Mouse (Mus musculus): Measurements from ENCODE around the gene Apoa5. TPM values are rescaled to one million over a fixed set of nuclear protein-coding genes. Genes with fewer than 3 reads are reported as not detected.

Gene Apoa5
- polyA plus RNA-seq, 1 experiment from 2014 or later: not detected

DNA sequence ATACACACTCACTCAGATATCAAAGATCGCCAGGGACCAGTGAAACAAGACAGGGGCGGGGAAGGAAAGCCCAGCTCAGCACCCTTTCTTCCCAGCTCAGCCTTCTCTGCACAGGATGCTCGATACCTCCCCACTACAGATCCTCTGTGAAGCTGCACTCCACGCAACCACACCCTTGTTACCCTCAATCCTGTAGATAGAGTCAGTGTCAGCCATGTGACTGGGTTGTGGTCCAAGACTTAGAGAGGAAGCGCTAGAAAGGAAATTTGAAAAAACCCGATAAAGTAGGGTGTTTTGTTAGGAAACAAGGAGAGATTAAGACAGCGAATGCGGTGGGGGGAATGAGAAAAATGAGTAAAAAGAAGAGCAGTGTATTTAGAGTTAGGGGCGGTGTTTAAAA lies 3.6 kb downstream of the Apoa5 start:
- Histone ChIP-seq H3K27ac (no peak overlapping the region), H3K4me1 (peaks cover 31% of the 10 kb centered on the region), H3K4me3 (peak overlapping the region; percentile 94), H3K36me3 (replicated peaks) (peaks cover 29% of the 10 kb centered on the region), H3K9me3 (no peaks in the 10 kb centered on the region), H3K27me3 (ENCODE audit: poor library complexity, severe bottlenecking) (peaks cover 39% of the 10 kb centered on the region)
- 86% methylated on average over 9 of the region's 9 CpGs for WGBS
- no peak for DNase-seq (ENCODE audit: extremely low spot score, low spot score)

DNA sequence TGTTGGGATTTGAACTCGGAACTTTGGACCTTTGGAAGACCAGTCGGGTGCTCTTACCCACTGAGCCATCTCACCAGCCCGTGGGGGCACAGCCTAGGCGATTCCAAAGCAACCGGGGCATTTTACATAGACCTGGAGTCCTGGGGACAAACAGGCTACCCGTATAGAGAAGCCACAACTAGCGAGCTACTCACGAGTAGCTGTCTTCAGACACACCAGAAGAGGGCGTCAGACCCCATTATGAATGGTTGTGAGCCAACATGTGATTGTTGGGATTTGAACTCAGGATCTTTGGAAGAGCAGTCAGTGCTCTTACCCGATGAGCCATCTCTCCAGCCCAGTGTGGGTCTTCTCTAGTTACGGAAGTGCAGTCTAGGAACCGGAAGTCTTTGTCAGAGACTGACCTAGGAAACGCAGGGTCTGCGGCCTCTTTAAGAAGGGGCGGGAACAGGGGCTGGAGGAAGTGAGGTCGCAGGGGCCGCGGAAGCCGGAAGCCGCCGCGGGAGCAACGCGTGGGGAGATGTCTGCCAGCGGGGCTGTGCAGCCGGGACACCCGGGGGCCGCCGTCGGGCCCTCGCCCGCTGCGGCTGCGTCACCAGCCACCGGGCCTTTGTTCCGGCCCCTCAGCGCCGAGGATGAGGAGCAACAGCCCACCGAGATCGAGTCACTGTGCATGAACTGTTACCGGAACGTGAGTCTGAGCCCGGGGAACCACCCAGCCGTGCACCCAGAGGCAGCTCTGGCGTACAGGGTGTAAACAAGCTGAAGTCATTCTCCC lies 4.4 kb downstream of the Apoa5 start, which contains the start of gene Zpr1:
Gene Zpr1 (plus strand): TSS at position 388 of the 778 bp plus-strand sequence.
- Histone ChIP-seq H3K9me3 (no peaks in the 10 kb centered on the region), H3K27me3 (ENCODE audit: poor library complexity, severe bottlenecking) (peaks cover 38% of the 10 kb centered on the region), H3K27ac (peak within 1 kb of the TSS; percentile 87), H3K4me1 (peaks cover 31% of the 10 kb centered on the region), H3K36me3 (replicated peaks) (peaks cover 37% of the 10 kb centered on the region), H3K4me3 (peak within 1 kb of the TSS; percentile 94)
- DNase-seq (ENCODE audit: extremely low spot score, low spot score): peak; percentile 90
- 7% methylated on average over 45 of the region's 45 CpGs for WGBS

DNA sequence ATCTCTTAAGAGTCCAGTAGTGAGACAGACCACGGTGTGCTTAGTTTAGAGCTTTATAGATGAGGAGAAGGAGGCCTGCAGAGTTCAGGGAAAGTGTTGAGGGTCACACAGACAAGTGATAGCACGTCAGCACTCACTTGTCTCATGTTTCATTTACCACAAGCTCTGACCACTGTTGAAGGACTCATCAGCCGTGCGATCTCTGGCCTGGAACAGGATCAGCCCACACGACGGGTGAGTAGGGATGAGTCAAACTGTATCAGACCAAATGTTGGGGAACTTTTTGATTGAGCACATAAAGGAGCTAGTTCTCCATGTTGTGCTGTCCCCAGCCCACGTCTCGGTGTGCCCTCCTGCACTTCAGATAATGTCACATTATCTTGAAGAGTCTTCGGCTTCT lies 6.1 kb downstream of the Apoa5 start:
- DNase-seq (ENCODE audit: extremely low spot score, low spot score): no peak
- H3K27ac ChIP-seq: no peak overlapping the region
- H3K4me1 ChIP-seq: peaks cover 31% of the 10 kb centered on the region
- peaks cover 22% of the 10 kb centered on the region for H3K27me3 ChIP-seq (ENCODE audit: poor library complexity, severe bottlenecking)
- H3K9me3 ChIP-seq: no peaks in the 10 kb centered on the region
- H3K4me3 ChIP-seq: peak overlapping the region; percentile 94
- H3K36me3 ChIP-seq (replicated peaks): peaks cover 51% of the 10 kb centered on the region
- 91% methylated on average over 9 of the region's 9 CpGs for WGBS

DNA sequence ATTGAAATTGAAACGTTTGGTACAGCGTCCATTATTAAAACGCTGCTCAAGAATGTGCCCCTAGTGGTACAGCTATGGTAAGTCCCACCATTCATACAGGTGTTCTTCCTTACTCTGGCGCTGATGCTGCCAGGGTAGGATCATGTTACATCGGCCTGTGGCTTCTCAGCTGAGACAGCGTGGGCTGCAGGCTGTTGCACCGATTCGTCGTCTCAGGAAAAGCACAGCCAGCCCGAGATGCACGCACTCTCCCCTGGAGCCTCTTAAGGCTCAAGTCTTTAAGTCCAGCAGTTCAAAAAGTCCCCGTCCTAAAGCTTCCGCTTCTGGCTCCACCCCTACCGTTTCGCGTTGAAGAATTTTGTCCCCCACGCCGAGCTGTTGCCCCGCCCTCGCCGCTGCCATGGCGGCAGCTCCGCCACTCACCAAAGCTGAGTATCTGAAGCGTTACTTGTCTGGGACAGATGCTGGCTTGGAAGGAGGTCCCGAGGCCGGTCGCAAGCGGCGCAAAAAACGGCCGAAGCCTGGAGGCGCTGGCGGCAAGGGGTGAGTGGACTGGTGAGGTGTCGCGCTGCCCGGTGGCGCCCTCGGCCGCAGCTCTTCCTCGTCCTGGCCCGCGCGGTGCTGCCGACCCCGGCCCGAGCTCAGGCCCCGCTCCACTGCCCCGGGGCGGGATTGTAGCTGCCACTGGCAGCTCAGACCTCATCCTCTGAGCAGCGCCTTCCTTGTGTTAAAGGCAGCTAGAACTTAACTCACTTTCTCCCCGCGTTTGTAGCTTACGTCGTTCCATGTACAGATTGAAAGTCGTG lies 14.4 kb downstream of the Apoa5 start, which contains the start of gene Bud13:
Gene Bud13 (plus strand): TSS at position 378 of the 806 bp plus-strand sequence.
- WGBS: under 1% methylated on average over 55 of the region's 55 CpGs
- no peaks in the 10 kb centered on the region for H3K27me3 ChIP-seq (ENCODE audit: poor library complexity, severe bottlenecking)
- H3K36me3 ChIP-seq (replicated peaks): peaks cover 62% of the 10 kb centered on the region
- H3K4me1 ChIP-seq: peaks cover 24% of the 10 kb centered on the region
- H3K27ac ChIP-seq: peak within 1 kb of the TSS; percentile 93
- DNase-seq (ENCODE audit: extremely low spot score, low spot score): peak; percentile 89
- H3K9me3 ChIP-seq: no peaks in the 10 kb centered on the region
- peak within 1 kb of the TSS; percentile 86 for H3K4me3 ChIP-seq

DNA sequence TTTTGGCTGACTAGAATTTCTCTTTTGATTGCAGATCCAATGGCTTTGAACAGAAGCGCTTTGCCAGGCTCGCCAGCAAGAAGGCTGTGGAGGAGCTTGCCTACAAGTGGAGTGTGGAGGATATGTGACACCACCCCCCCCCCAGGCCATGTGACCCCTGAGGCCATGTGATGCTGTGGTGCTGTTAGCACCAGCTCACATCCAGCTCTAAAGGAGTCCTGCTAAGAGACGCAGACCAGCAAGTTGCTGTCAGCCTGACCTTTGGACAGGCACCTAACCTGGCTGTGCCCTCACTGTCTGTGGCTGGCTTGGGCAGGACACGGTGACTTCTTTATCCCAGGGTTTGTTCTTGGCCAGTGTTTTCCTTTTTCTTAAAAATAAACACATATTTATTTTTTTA lies 29.9 kb downstream of the Apoa5 start:
- no peak overlapping the region for H3K27ac ChIP-seq
- DNase-seq (ENCODE audit: extremely low spot score, low spot score): no peak
- H3K36me3 ChIP-seq (replicated peaks): peaks cover 63% of the 10 kb centered on the region
- no peaks in the 10 kb centered on the region for H3K4me1 ChIP-seq
- H3K27me3 ChIP-seq (ENCODE audit: poor library complexity, severe bottlenecking): no peaks in the 10 kb centered on the region
- H3K4me3 ChIP-seq: no peak overlapping the region
- H3K9me3 ChIP-seq: no peaks in the 10 kb centered on the region
- WGBS: 89% methylated on average over 4 of the region's 4 CpGs

DNA sequence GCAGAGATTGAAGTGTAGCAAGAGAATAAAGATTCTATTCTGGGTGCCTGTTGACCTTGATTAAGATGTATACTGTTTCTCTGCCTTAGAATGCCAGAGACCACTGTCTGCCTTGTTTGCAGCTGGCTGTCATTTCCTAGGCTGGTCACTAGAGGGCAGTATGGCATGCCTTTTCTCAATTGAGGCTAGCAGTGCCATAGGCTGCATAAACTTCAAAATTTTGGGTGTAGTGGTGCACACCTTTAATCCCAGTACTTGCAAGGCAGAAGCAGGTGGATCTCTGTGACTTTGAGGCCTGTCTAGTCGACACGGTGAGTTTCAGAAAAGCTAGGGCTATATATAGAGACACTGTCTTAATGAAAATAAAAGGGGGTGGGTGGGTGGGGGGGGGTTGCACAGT lies 33.7 kb downstream of the Apoa5 start:
- Histone ChIP-seq H3K4me1 (no peaks in the 10 kb centered on the region), H3K27ac (no peak overlapping the region), H3K36me3 (replicated peaks) (peaks cover 28% of the 10 kb centered on the region), H3K4me3 (no peak overlapping the region), H3K27me3 (ENCODE audit: poor library complexity, severe bottlenecking) (no peaks in the 10 kb centered on the region), H3K9me3 (no peaks in the 10 kb centered on the region)
- DNase-seq (ENCODE audit: extremely low spot score, low spot score): peak; percentile 60
- 15% methylated on average over 2 of the region's 2 CpGs for WGBS

DNA sequence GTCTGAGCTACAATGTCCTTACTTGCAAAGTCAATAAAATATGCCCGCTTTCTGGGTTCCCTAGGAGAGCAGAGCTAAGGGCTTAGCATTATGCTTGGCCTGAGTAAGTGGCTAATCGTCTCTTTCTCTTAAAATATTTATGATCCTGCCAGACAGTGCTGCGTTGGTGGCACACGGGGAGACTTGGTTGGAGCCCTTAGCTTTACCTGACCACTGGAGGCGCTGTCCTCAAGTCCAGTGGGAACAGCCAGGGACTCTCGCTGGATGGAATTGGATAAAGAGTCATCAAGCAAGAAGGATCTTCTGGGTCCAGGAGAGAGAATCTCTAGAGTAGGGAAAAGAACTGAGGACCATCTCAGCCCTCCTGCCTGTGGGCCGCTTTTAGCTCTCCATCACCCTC lies 40.7 kb downstream of the Apoa5 start:
- no peak for DNase-seq (ENCODE audit: extremely low spot score, low spot score)
- WGBS: 13% methylated on average over 7 of the region's 7 CpGs
- no peak overlapping the region for H3K27ac ChIP-seq

DNA sequence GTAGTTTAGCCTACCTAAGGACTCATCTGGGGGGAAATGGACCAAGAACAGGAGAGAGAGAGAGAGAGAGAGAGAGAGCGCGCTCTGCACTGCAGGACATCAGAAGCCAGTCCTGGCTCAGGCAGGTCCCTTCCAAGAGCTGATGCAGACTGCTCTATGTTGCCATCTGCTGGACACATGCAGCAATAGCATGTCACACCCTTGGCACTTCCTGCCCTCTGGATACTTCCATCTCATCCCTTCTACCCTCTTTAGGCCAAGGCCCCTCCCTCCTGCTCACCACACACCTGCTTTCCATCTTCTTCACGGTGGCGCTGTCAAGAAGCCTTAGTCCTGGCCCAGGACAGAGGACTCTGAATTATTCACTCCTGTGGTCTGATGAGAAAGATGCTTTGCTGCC lies 46.1 kb downstream of the Apoa5 start:
- no peaks in the 10 kb centered on the region for H3K36me3 ChIP-seq (replicated peaks)
- peaks cover 31% of the 10 kb centered on the region for H3K27me3 ChIP-seq (ENCODE audit: poor library complexity, severe bottlenecking)
- H3K9me3 ChIP-seq: peaks cover 6% of the 10 kb centered on the region; the same call in 1 of the 2 replicates
- no peak overlapping the region for H3K4me3 ChIP-seq
- peak; percentile 78 for DNase-seq (ENCODE audit: extremely low spot score, low spot score)
- WGBS: 0% methylated on average over 4 of the region's 4 CpGs
- peaks cover 32% of the 10 kb centered on the region for H3K4me1 ChIP-seq
- H3K27ac ChIP-seq: peak overlapping the region; percentile 11; the same call in 1 of the 2 replicates

More for the DNA sequence above, 40.7 kb downstream of the Apoa5 start:
- Histone ChIP-seq H3K27me3 (ENCODE audit: poor library complexity, severe bottlenecking) (peaks cover 49% of the 10 kb centered on the region), H3K4me1 (peaks cover 12% of the 10 kb centered on the region), H3K9me3 (no peaks in the 10 kb centered on the region), H3K36me3 (replicated peaks) (no peaks in the 10 kb centered on the region), H3K4me3 (no peak overlapping the region)

DNA sequence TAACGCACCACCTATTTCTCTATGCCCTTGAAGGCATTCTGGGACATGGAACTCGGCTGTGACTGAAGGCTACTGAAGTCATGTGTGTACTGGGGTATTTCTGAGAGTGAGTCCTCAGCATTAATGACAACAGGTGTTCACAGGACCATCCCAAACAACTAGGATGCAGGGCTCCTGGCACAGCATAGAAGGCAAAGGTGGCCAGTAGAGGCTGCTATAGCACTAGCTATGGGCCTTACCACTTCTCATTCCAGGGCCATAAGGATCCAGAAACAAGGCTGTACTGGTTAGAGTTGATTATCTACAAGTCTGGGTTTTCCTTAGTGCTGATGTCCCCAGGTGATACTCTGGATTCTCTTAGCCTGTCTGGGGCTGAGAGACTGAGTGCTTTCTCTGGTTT lies 46.5 kb downstream of the Apoa5 start:
- H3K4me3 ChIP-seq: no peak overlapping the region
- peaks cover 10% of the 10 kb centered on the region for H3K9me3 ChIP-seq
- peaks cover 32% of the 10 kb centered on the region for H3K4me1 ChIP-seq
- peak overlapping the region; percentile 82 for H3K27ac ChIP-seq
- no peak for DNase-seq (ENCODE audit: extremely low spot score, low spot score)
- WGBS: 56% methylated on average over 2 of the region's 2 CpGs
- no peaks in the 10 kb centered on the region for H3K36me3 ChIP-seq (replicated peaks)
- H3K27me3 ChIP-seq (ENCODE audit: poor library complexity, severe bottlenecking): peaks cover 27% of the 10 kb centered on the region

DNA sequence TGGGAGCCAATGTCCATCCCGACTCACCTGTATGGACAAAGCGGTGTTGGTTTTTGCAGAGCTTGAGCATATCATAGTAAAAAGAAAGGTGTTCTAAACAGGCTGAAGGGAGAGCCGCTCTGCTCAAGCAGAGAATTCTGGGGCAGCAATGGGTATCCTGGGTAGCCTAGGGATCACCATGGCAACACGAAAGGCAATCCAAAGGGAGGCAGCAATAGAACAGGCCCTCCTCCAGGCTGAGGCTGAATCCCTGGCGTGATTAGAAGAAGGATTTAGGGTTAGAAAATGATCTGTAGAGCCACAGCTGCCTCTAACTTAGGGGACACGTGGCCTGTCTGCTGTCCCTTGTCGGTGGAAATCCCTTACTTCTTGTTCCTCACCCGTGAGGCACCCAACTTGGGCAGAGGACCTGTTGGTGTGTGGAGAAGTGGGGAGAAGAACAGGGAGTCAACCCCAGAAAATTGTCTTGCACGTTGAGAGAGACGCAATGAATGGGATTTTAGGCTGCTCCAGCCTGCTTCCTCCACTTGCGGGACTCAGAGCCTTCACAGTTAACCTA lies 47.5 kb downstream of the Apoa5 start:
- Histone ChIP-seq H3K4me1 (peaks cover 32% of the 10 kb centered on the region), H3K4me3 (peak overlapping the region; percentile 30), H3K36me3 (replicated peaks) (no peaks in the 10 kb centered on the region), H3K27ac (peak overlapping the region; percentile 82), H3K27me3 (ENCODE audit: poor library complexity, severe bottlenecking) (peaks cover 18% of the 10 kb centered on the region), H3K9me3 (peaks cover 20% of the 10 kb centered on the region)
- DNase-seq (ENCODE audit: extremely low spot score, low spot score): peak; percentile 56
- WGBS: 22% methylated on average over 11 of the region's 11 CpGs

DNA sequence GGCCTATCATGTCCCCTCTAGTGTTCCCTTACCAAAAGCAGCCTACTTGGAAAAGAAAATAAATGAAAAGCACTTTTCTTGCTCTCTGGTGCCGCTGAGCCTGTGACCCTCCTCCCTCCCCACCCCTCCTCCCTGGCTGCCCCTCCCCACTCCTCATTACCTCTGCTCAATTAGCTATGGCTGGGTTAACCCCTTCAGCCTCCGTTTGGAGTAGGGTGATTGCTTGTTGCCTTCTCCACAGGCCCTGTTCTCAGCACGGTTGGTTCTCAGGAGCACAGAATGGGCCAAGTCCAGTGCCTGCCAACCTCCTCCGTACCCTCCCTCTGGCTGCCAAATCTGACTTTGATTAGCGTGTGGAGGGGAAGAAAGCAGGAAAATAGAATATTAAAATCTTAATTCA lies 48.0 kb downstream of the Apoa5 start:
- Histone ChIP-seq H3K4me3 (peak overlapping the region; percentile 30), H3K27ac (peak overlapping the region; percentile 82), H3K4me1 (peaks cover 32% of the 10 kb centered on the region), H3K9me3 (peaks cover 20% of the 10 kb centered on the region), H3K27me3 (ENCODE audit: poor library complexity, severe bottlenecking) (peaks cover 17% of the 10 kb centered on the region), H3K36me3 (replicated peaks) (no peaks in the 10 kb centered on the region)
- WGBS: 14% methylated on average over 5 of the region's 5 CpGs
- peak; percentile 69 for DNase-seq (ENCODE audit: extremely low spot score, low spot score)

DNA sequence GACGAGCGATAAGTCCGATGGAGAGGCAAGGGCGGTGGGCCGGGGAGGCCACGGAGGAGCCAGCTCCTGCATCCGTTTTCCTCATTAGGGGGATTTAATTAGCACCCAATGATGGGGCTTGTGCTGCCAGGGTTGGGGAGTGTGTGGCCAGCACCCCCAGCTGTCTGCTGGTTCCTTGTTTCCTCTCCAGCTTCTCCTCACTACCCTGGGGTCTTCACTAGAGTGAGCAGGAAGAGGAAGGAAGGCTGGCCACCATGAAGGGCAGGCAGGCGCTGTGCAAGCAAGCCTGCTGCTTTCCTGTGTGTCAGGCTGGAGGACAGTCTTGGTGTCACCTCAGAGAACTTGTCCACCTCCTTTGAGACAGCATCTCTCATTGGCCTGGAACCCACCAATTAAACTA lies 48.5 kb downstream of the Apoa5 start:
- peak overlapping the region; percentile 30; the same call in 1 of the 2 replicates for H3K4me3 ChIP-seq
- peak; percentile 38 for DNase-seq (ENCODE audit: extremely low spot score, low spot score)
- H3K4me1 ChIP-seq: peaks cover 32% of the 10 kb centered on the region
- H3K27ac ChIP-seq: peak overlapping the region; percentile 82
- WGBS: 47% methylated on average over 8 of the region's 8 CpGs
- H3K27me3 ChIP-seq (ENCODE audit: poor library complexity, severe bottlenecking): peaks cover 17% of the 10 kb centered on the region
- H3K9me3 ChIP-seq: peaks cover 20% of the 10 kb centered on the region
- H3K36me3 ChIP-seq (replicated peaks): no peaks in the 10 kb centered on the region

Measured in forebrain, embryonic 10.5 days (tissue).